Mouse (Mus musculus): ENCODE results near the gene Sema4d.

DNA sequence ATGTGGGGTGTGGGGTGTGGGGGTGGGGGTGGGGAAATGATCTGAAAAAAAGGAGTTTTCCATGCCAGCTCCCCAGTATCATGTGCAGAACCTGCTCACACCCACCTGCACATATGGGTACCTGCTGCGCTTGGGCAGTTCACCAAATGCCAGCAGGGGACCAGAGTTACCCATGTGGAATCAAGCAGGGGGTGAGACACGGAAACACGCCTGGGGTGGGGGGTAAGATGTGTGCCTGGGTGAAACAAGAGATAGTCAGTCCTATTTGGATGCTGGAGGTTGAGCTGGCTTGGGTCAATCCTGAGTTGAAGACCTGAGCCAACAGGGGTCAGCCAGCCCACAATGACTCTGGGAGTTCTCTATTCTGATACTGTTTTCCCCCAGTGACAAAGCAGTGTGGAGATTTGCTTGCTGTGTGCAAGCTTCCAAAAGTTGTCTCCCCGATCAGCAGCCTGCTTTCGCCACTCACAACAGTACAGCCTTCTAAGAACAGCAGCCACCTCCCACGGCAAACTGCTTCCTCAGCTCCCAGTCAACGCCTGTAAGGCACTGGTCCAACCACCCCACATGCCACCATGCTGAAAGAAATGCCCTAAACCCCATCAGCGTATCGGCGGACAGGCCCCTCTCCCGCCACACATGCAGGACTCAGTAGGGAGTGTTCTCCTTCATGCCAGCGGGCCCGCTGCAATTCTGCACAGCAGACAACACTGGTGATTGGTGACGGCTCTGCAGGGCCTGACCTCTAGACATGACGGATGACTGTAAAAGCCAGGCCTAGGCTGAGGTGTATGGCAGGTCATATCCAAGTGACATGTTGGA lies 41.0 kb downstream of the Sema4d start:
- TF ChIP-seq CTCF (IDR thresholded peaks at IDR 0.05) (no peak), POLR2A (IDR thresholded peaks at IDR 0.05; ENCODE audit: insufficient read depth, low read depth, low read length) (no peak)

Data from heart, adult 2 months (tissue).